Mouse (Mus musculus): ENCODE data around the gene 1810024B03Rik. TPM values are rescaled to one million over a fixed set of nuclear protein-coding genes. Genes with fewer than 3 reads are reported as not detected.

1810024B03Rik gene
- polyA plus RNA-seq, 1 experiment = 1.1 TPM

DNA sequence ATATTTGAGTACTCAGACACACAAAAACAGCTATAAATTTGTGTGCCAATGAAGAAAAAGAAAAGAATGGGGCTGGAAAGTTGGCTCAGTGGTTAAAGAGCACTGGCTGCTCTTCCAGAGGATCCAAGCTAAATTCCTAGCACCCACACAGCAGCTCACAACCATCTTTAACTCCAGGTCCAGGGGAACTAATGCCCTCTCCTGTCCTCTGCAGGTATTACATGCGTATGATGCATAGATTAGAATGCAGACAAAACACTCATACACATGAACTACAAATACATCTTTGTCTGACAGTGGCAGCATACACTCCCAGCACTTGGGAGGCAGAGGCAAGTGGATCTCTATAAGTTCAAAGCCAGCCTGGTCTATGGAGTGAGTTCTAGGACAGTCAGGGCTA lies 68.5 kb downstream of the 1810024B03Rik start:
- no peaks in the 10 kb centered on the region for H3K27me3 ChIP-seq (ENCODE audit: control insufficient read depth, insufficient read depth, insufficient read length)
- no peak overlapping the region for H3ac ChIP-seq (ENCODE audit: control insufficient read depth, insufficient read length)
- peak overlapping the region; percentile 35 for H3K4me2 ChIP-seq (ENCODE audit: low read depth)
- H3K36me3 ChIP-seq (ENCODE audit: control insufficient read depth, insufficient read depth) = no peaks in the 10 kb centered on the region
- TF ChIP-seq MYOG (IDR thresholded peaks at IDR 0.05; ENCODE audit: control insufficient read depth in 1 of 3, insufficient read depth in 1 of 3, insufficient read length in 2 of 3, low read depth in 2 of 3) = no peak
- no peak for TF ChIP-seq MYOD1 (IDR thresholded peaks at IDR 0.05; ENCODE audit: control insufficient read depth in 1 of 3, insufficient read length in 2 of 3, low read depth in 2 of 3)
- no peak for TF ChIP-seq TCF3 (IDR thresholded peaks at IDR 0.05; ENCODE audit: insufficient read length, low read depth)
- no peak for TF ChIP-seq E2F4 (IDR thresholded peaks at IDR 0.05; ENCODE audit: insufficient read depth)
- no peak for TF ChIP-seq TCF12 (IDR thresholded peaks at IDR 0.05; ENCODE audit: insufficient read depth, poor library complexity, severe bottlenecking)
- no peak for TF ChIP-seq SRF (IDR thresholded peaks at IDR 0.05; ENCODE audit: control insufficient read depth, insufficient read length, low read depth)
- TF ChIP-seq REST (IDR thresholded peaks at IDR 0.05; ENCODE audit: insufficient read depth, insufficient read length) = no peak
- no peak for TF ChIP-seq POLR2AphosphoS2 (IDR thresholded peaks at IDR 0.05; ENCODE audit: insufficient read length, low read depth)
- TF ChIP-seq USF1 (IDR thresholded peaks at IDR 0.05; ENCODE audit: low read depth) = no peak
- no peak for TF ChIP-seq MAX (IDR thresholded peaks at IDR 0.05; ENCODE audit: low read depth)
- TF ChIP-seq POLR2A (IDR thresholded peaks at IDR 0.05; ENCODE audit: insufficient read length, low read depth) = no peak
- TF ChIP-seq CEBPB (IDR thresholded peaks at IDR 0.05; ENCODE audit: insufficient read depth, poor library complexity, severe bottlenecking) = no peak
- H3K79me2 ChIP-seq (ENCODE audit: control insufficient read depth, insufficient read depth) = no peaks in the 10 kb centered on the region
- no peak overlapping the region for H3K4me3 ChIP-seq

DNA sequence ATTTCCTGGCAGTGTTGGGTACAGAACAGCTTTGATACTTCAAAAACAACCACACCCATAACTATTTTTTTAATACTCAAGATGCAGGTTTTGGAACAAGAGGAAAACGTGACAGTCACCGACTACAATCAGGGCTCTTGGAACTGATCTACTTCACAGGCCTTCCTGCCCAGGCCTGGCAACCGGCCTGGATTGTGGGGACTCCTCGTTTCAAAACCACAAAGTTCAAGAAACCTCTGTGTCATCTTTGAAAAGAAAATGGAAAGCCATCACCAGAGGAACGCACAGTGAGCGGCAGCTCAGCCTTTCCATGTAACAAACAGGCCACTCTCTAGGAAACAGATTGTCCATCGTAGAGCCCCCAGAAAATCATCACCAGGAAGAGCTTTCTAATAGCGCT lies 69.0 kb downstream of the 1810024B03Rik start:
- H3K27me3 ChIP-seq (ENCODE audit: control insufficient read depth, insufficient read depth, insufficient read length) = no peaks in the 10 kb centered on the region
- H3K36me3 ChIP-seq (ENCODE audit: control insufficient read depth, insufficient read depth) = no peaks in the 10 kb centered on the region
- H3K79me2 ChIP-seq (ENCODE audit: control insufficient read depth, insufficient read depth) = no peaks in the 10 kb centered on the region
- H3ac ChIP-seq (ENCODE audit: control insufficient read depth, insufficient read length) = no peak overlapping the region
- no peak for TF ChIP-seq MAX (IDR thresholded peaks at IDR 0.05; ENCODE audit: low read depth)
- no peak for TF ChIP-seq TCF3 (IDR thresholded peaks at IDR 0.05; ENCODE audit: insufficient read length, low read depth)
- no peak for TF ChIP-seq MYOG (IDR thresholded peaks at IDR 0.05; ENCODE audit: control insufficient read depth in 1 of 3, insufficient read depth in 1 of 3, insufficient read length in 2 of 3, low read depth in 2 of 3)
- no peak for TF ChIP-seq SRF (IDR thresholded peaks at IDR 0.05; ENCODE audit: control insufficient read depth, insufficient read length, low read depth)
- no peak for TF ChIP-seq POLR2AphosphoS2 (IDR thresholded peaks at IDR 0.05; ENCODE audit: insufficient read length, low read depth)
- no peak for TF ChIP-seq E2F4 (IDR thresholded peaks at IDR 0.05; ENCODE audit: insufficient read depth)
- TF ChIP-seq CEBPB (IDR thresholded peaks at IDR 0.05; ENCODE audit: insufficient read depth, poor library complexity, severe bottlenecking) = no peak
- TF ChIP-seq USF1 (IDR thresholded peaks at IDR 0.05; ENCODE audit: low read depth) = no peak
- TF ChIP-seq MYOD1 (IDR thresholded peaks at IDR 0.05; ENCODE audit: control insufficient read depth in 1 of 3, insufficient read length in 2 of 3, low read depth in 2 of 3) = no peak
- no peak for TF ChIP-seq REST (IDR thresholded peaks at IDR 0.05; ENCODE audit: insufficient read depth, insufficient read length)
- no peak for TF ChIP-seq TCF12 (IDR thresholded peaks at IDR 0.05; ENCODE audit: insufficient read depth, poor library complexity, severe bottlenecking)
- no peak for TF ChIP-seq POLR2A (IDR thresholded peaks at IDR 0.05; ENCODE audit: insufficient read length, low read depth)
- H3K4me2 ChIP-seq (ENCODE audit: low read depth) = peak overlapping the region; percentile 35
- H3K4me3 ChIP-seq = no peak overlapping the region

DNA sequence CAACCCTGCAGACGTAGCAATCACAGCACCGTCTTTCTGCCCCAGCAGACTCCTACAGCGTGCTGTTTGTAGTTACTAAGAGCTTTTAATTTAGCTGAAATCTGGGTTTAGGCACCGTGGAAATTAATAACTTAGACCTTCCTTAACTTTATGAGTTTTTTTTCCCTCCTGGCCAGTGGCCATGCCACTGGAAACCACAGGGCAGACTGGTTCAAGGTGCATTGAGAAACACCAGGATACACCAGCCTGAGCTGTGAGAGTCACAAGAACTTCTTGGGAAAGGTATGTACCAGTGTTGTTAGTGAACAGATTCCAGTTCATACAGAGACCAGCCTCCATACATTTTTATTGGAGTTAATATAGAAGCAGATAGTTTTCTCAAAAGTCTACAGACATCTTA lies 69.6 kb downstream of the 1810024B03Rik start:
- H3K79me2 ChIP-seq (ENCODE audit: control insufficient read depth, insufficient read depth) = peaks cover under 1% of the 10 kb centered on the region
- H3K4me3 ChIP-seq = no peak overlapping the region
- no peak for TF ChIP-seq MYOD1 (IDR thresholded peaks at IDR 0.05; ENCODE audit: control insufficient read depth in 1 of 3, insufficient read length in 2 of 3, low read depth in 2 of 3)
- no peak for TF ChIP-seq MYOG (IDR thresholded peaks at IDR 0.05; ENCODE audit: control insufficient read depth in 1 of 3, insufficient read depth in 1 of 3, insufficient read length in 2 of 3, low read depth in 2 of 3)
- TF ChIP-seq SRF (IDR thresholded peaks at IDR 0.05; ENCODE audit: control insufficient read depth, insufficient read length, low read depth) = no peak
- no peak for TF ChIP-seq E2F4 (IDR thresholded peaks at IDR 0.05; ENCODE audit: insufficient read depth)
- TF ChIP-seq TCF12 (IDR thresholded peaks at IDR 0.05; ENCODE audit: insufficient read depth, poor library complexity, severe bottlenecking) = no peak
- TF ChIP-seq USF1 (IDR thresholded peaks at IDR 0.05; ENCODE audit: low read depth) = no peak
- no peak for TF ChIP-seq CEBPB (IDR thresholded peaks at IDR 0.05; ENCODE audit: insufficient read depth, poor library complexity, severe bottlenecking)
- TF ChIP-seq POLR2AphosphoS2 (IDR thresholded peaks at IDR 0.05; ENCODE audit: insufficient read length, low read depth) = no peak
- no peak for TF ChIP-seq POLR2A (IDR thresholded peaks at IDR 0.05; ENCODE audit: insufficient read length, low read depth)
- no peaks in the 10 kb centered on the region for H3K36me3 ChIP-seq (ENCODE audit: control insufficient read depth, insufficient read depth)
- no peak overlapping the region for H3ac ChIP-seq (ENCODE audit: control insufficient read depth, insufficient read length)
- no peaks in the 10 kb centered on the region for H3K27me3 ChIP-seq (ENCODE audit: control insufficient read depth, insufficient read depth, insufficient read length)
- no peak overlapping the region for H3K4me2 ChIP-seq (ENCODE audit: low read depth)

DNA sequence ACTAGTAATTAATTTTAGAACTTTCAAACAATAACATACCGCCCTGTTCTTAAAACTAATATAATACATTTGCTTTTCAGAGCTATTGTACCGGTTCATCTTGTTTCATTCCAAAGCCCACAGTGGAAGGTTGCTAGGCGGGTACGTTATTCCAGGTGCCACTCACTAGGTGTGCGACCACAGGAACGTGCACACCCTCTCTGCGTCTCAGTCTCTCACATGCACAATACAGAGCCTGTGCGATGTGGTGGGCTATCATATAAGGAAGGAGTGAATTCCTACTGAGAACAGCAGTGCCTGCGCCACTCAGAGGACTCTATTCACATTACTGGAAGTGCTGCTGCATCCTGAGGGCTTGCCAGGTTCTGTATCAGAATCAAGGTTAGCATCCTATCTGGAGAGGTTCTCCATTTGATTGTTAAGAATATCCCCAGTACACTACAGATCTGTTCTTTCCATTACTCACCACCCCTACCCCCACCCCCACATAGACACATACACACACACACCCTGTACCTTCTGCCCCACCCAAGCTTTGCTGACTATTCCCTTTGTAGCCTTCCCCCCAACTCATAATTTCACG lies 70.2 kb downstream of the 1810024B03Rik start:
- Histone ChIP-seq H3K4me3 (no peak overlapping the region), H3K79me2 (ENCODE audit: control insufficient read depth, insufficient read depth) (peaks cover 6% of the 10 kb centered on the region), H3K36me3 (ENCODE audit: control insufficient read depth, insufficient read depth) (no peaks in the 10 kb centered on the region), H3K27me3 (ENCODE audit: control insufficient read depth, insufficient read depth, insufficient read length) (no peaks in the 10 kb centered on the region), H3ac (ENCODE audit: control insufficient read depth, insufficient read length) (no peak overlapping the region), H3K4me2 (ENCODE audit: low read depth) (no peak overlapping the region)
- TF ChIP-seq REST (IDR thresholded peaks at IDR 0.05; ENCODE audit: insufficient read depth, insufficient read length) (no peak), POLR2A (IDR thresholded peaks at IDR 0.05; ENCODE audit: insufficient read length, low read depth) (no peak), MYOG (IDR thresholded peaks at IDR 0.05; ENCODE audit: control insufficient read depth in 1 of 3, insufficient read depth in 1 of 3, insufficient read length in 2 of 3, low read depth in 2 of 3) (no peak), MAX (IDR thresholded peaks at IDR 0.05; ENCODE audit: low read depth) (no peak), TCF12 (IDR thresholded peaks at IDR 0.05; ENCODE audit: insufficient read depth, poor library complexity, severe bottlenecking) (no peak), SRF (IDR thresholded peaks at IDR 0.05; ENCODE audit: control insufficient read depth, insufficient read length, low read depth) (no peak), POLR2AphosphoS2 (IDR thresholded peaks at IDR 0.05; ENCODE audit: insufficient read length, low read depth) (no peak), USF1 (IDR thresholded peaks at IDR 0.05; ENCODE audit: low read depth) (no peak), MYOD1 (IDR thresholded peaks at IDR 0.05; ENCODE audit: control insufficient read depth in 1 of 3, insufficient read length in 2 of 3, low read depth in 2 of 3) (no peak), E2F4 (IDR thresholded peaks at IDR 0.05; ENCODE audit: insufficient read depth) (no peak), CEBPB (IDR thresholded peaks at IDR 0.05; ENCODE audit: insufficient read depth, poor library complexity, severe bottlenecking) (no peak), TCF3 (IDR thresholded peaks at IDR 0.05; ENCODE audit: insufficient read length, low read depth) (no peak)
